Mouse (Mus musculus) forebrain, postnatal 0 days (tissue): ENCODE measurements at regions not wholly inside any gene's neighbourhood (a gene's known extent, or its start where the extent isn't known, plus 50 kb on each side); places are given as distances from the start of the nearest gene placed in this dataset.

Source experiments
- ATAC-seq: fragments of 200-750 bp; cut with Nextera tagmentation; 2 replicates; pipeline ENCODE4 v1.8.0; 2017; ENCODE audit warnings: mild to moderate bottlenecking, moderate library complexity
- DNase-seq: peaks from one replicate; pipeline ENCODE4 v3.0.0-alpha.2; 2015
- H3K27ac ChIP-seq: fragments of 300-500 bp; sonication (generic); 2 replicates; pipeline ENCODE4 v1.5.1; 2014; ENCODE audit warnings: low read depth, mild to moderate bottlenecking, antibody characterized with exemption, low read length, moderate library complexity, mixed read lengths
- H3K27me3 ChIP-seq: fragments of 300-500 bp; sonication (generic); 2 replicates; pipeline ENCODE4 v1.6.1; 2014; ENCODE audit warnings: mild to moderate bottlenecking, low read length, mixed read lengths; ENCODE audit not compliant: insufficient read depth
- H3K36me3 ChIP-seq: fragments of 300-500 bp; sonication (generic); 2 replicates; pipeline ENCODE4 v1.6.1; 2014; ENCODE audit warnings: mild to moderate bottlenecking, moderate library complexity; ENCODE audit not compliant: insufficient read depth
- H3K4me1 ChIP-seq: fragments of 300-500 bp; sonication (generic); 2 replicates; pipeline ENCODE4 v1.6.1; 2014; ENCODE audit warnings: antibody characterized with exemption; ENCODE audit not compliant: insufficient read depth
- H3K4me2 ChIP-seq: fragments of 300-500 bp; sonication (generic); 2 replicates; pipeline ENCODE4 v1.6.1; 2014; ENCODE audit warnings: low read depth, mild to moderate bottlenecking, moderate library complexity
- H3K4me3 ChIP-seq: fragments of 300-500 bp; sonication (generic); 2 replicates; pipeline ENCODE4 v1.5.1; 2014; ENCODE audit warnings: low read depth, low read length, mixed read lengths
- H3K9ac ChIP-seq: fragments of 300-500 bp; sonication (generic); 2 replicates; pipeline ENCODE4 v1.6.1; 2014; ENCODE audit warnings: mild to moderate bottlenecking
- H3K9me3 ChIP-seq: fragments of 300-500 bp; sonication (generic); 2 replicates; pipeline ENCODE4 v1.6.1; 2016; ENCODE audit warnings: low read length
- CTCF ChIP-seq: sonication (generic); IDR thresholded peaks from 2 replicates; pipeline ENCODE4 v1.5.1; 2016; ENCODE audit warnings: antibody characterized with exemption, control low read depth, low read depth
- WGBS: fragments of 180-500 bp; shearing (Covaris S2); extraction: QIAGEN DNeasy Blood & Tissue Kit; methylation state at CpG from one replicate; pipeline ENCODE4 v1.1.7; 2014; 5-methylcytosine and 5-hydroxymethylcytosine counted together

- Histone ChIP-seq H3K4me1 (no peaks in the 10 kb centered on the region), H3K4me3 (no peak overlapping the region), H3K27ac (no peak overlapping the region), H3K4me2 (no peak overlapping the region), H3K27me3 (no peaks in the 10 kb centered on the region), H3K36me3 (no peaks in the 10 kb centered on the region), H3K9ac (no peak overlapping the region), H3K9me3 (no peaks in the 10 kb centered on the region)
- no peak for ATAC-seq
- DNase-seq: no peak
- 83% methylated on average over 5 of the region's 5 CpGs for WGBS
- TF ChIP-seq CTCF: no peak
Measured at GRCm38 (mm10) chr19:44626261-44626660, 63.6 kb downstream of the Hif1an start.

- ATAC-seq: no peak
Measured at GRCm38 (mm10) chr19:44629705-44630104, 67.1 kb downstream of the Hif1an start.

GRCm38 (mm10) chr19:44631356-44632007, 68.8 kb downstream of the Hif1an start:
- H3K27ac ChIP-seq: no peak overlapping the region
- no peaks in the 10 kb centered on the region for H3K36me3 ChIP-seq
- H3K9ac ChIP-seq: no peak overlapping the region
- no peaks in the 10 kb centered on the region for H3K4me1 ChIP-seq
- no peak overlapping the region for H3K4me3 ChIP-seq
- no peak overlapping the region for H3K4me2 ChIP-seq
- DNase-seq: no peak
- TF ChIP-seq CTCF: no peak
- H3K27me3 ChIP-seq: no peaks in the 10 kb centered on the region
- WGBS: 76% methylated on average over 19 of the region's 19 CpGs
- no peak for ATAC-seq
- no peaks in the 10 kb centered on the region for H3K9me3 ChIP-seq

More at GRCm38 (mm10) chr19:44629705-44630104, 67.1 kb downstream of the Hif1an start:
- no peaks in the 10 kb centered on the region for H3K36me3 ChIP-seq
- TF ChIP-seq CTCF: peak; percentile 46; the same call in 1 of the 2 replicates
- H3K9ac ChIP-seq: no peak overlapping the region
- DNase-seq: no peak
- no peaks in the 10 kb centered on the region for H3K27me3 ChIP-seq
- no peak overlapping the region for H3K4me2 ChIP-seq
- no peaks in the 10 kb centered on the region for H3K9me3 ChIP-seq
- H3K4me1 ChIP-seq: no peaks in the 10 kb centered on the region
- H3K4me3 ChIP-seq: no peak overlapping the region
- H3K27ac ChIP-seq: no peak overlapping the region
- 65% methylated on average over 7 of the region's 7 CpGs for WGBS

- Histone ChIP-seq H3K27me3 (peaks cover 6% of the 10 kb centered on the region), H3K4me2 (no peak overlapping the region), H3K4me1 (0 out of 2 replicates have a peak, but pooled peaks cover 5% of the 10 kb centered on the region), H3K4me3 (no peak overlapping the region), H3K9ac (no peak overlapping the region), H3K9me3 (no peaks in the 10 kb centered on the region), H3K36me3 (no peaks in the 10 kb centered on the region), H3K27ac (no peak overlapping the region)
- no peak for DNase-seq
- no peak for TF ChIP-seq CTCF
- ATAC-seq: no peak
- WGBS: 79% methylated on average over 9 of the region's 9 CpGs
Measured at GRCm38 (mm10) chr19:44637145-44637719, 74.6 kb downstream of the Hif1an start.

- 0 out of 2 replicates have a peak, but pooled peaks have one; percentile 5 for TF ChIP-seq CTCF
- H3K27me3 ChIP-seq: peaks cover 6% of the 10 kb centered on the region
- peak overlapping the region; percentile 22; the same call in 1 of the 2 replicates for H3K9ac ChIP-seq
- ATAC-seq: no peak
- peak overlapping the region; percentile 28 for H3K4me3 ChIP-seq
- WGBS: 4% methylated on average over 26 of the region's 26 CpGs
- no peak overlapping the region for H3K27ac ChIP-seq
- DNase-seq: no peak
- no peaks in the 10 kb centered on the region for H3K9me3 ChIP-seq
- H3K36me3 ChIP-seq: no peaks in the 10 kb centered on the region
- 0 out of 2 replicates have a peak, but pooled peaks cover 5% of the 10 kb centered on the region for H3K4me1 ChIP-seq
- H3K4me2 ChIP-seq: peak overlapping the region; percentile 54
Measured at GRCm38 (mm10) chr19:44640021-44640420, 77.4 kb downstream of the Hif1an start.

- Histone ChIP-seq H3K4me3 (peak overlapping the region; percentile 28; the same call in 1 of the 2 replicates), H3K36me3 (no peaks in the 10 kb centered on the region), H3K9ac (no peak overlapping the region), H3K27ac (no peak overlapping the region), H3K4me1 (0 out of 2 replicates have a peak, but pooled peaks cover 5% of the 10 kb centered on the region), H3K4me2 (peak overlapping the region; percentile 54), H3K9me3 (no peaks in the 10 kb centered on the region), H3K27me3 (peaks cover 6% of the 10 kb centered on the region)
- DNase-seq (no peak), ATAC-seq (no peak)
- no peak for TF ChIP-seq CTCF
- 0% methylated on average over 1 of the region's 1 CpGs for WGBS
Measured at GRCm38 (mm10) chr19:44640551-44640950, 77.9 kb downstream of the Hif1an start.

- no peak for DNase-seq
- TF ChIP-seq CTCF: no peak
- Histone ChIP-seq H3K9me3 (no peaks in the 10 kb centered on the region), H3K9ac (no peak overlapping the region), H3K27ac (no peak overlapping the region), H3K36me3 (no peaks in the 10 kb centered on the region), H3K4me2 (no peak overlapping the region), H3K4me3 (no peak overlapping the region), H3K27me3 (peaks cover 6% of the 10 kb centered on the region), H3K4me1 (peaks cover 13% of the 10 kb centered on the region; the same call in 1 of the 2 replicates)
- 69% methylated on average over 4 of the region's 4 CpGs for WGBS
- ATAC-seq: no peak
Measured at GRCm38 (mm10) chr19:44642294-44642693, 79.6 kb downstream of the Hif1an start.
